Mouse (Mus musculus) limb, embryonic 12.5 days (tissue): ENCODE results near the gene Tfap4. TPM values are rescaled to one million over a fixed set of nuclear protein-coding genes. Genes with fewer than 3 reads are reported as not detected.

Source experiments
- ATAC-seq: fragments of 200-750 bp; cut with Nextera tagmentation; 2 replicates; pipeline ENCODE4 v1.8.0; 2017; ENCODE audit warnings: low read depth, moderate TSS enrichment; ENCODE audit not compliant: insufficient number of reproducible peaks, insufficient read depth, low FRiP score, low TSS enrichment
- H3K27ac ChIP-seq: fragments of 300-500 bp; sonication (generic); 2 replicates; pipeline ENCODE4 v1.5.1; 2016; ENCODE audit warnings: mild to moderate bottlenecking, moderate library complexity
- H3K27me3 ChIP-seq: fragments of 300-500 bp; sonication (generic); 2 replicates; pipeline ENCODE4 v1.6.1; 2016; ENCODE audit warnings: mild to moderate bottlenecking, moderate library complexity
- H3K36me3 ChIP-seq: fragments of 300-500 bp; sonication (generic); 2 replicates; pipeline ENCODE4 v1.6.1; 2016; ENCODE audit warnings: mild to moderate bottlenecking, moderate library complexity
- H3K4me1 ChIP-seq: fragments of 300-500 bp; sonication (generic); replicated peaks from 2 replicates; pipeline ENCODE4 v1.6.1; 2016
- H3K4me2 ChIP-seq: fragments of 300-500 bp; sonication (generic); 2 replicates; pipeline ENCODE4 v1.6.1; 2016; ENCODE audit warnings: mild to moderate bottlenecking, moderate library complexity
- H3K4me3 ChIP-seq: fragments of 300-500 bp; sonication (generic); replicated peaks from 2 replicates; pipeline ENCODE4 v1.5.1; 2016; ENCODE audit warnings: mild to moderate bottlenecking
- H3K9ac ChIP-seq: fragments of 300-500 bp; sonication (generic); replicated peaks from 2 replicates; pipeline ENCODE4 v1.6.1; 2016; ENCODE audit warnings: mild to moderate bottlenecking, moderate library complexity
- H3K9me3 ChIP-seq: fragments of 300-500 bp; sonication (generic); 2 replicates; pipeline ENCODE4 v1.6.1; 2016; ENCODE audit warnings: mild to moderate bottlenecking, moderate library complexity
- WGBS: fragments of 180-500 bp; shearing (Covaris S2); methylation state at CpG from one replicate; pipeline ENCODE4 v1.1.7; 2016; 5-methylcytosine and 5-hydroxymethylcytosine counted together
- polyA plus RNA-seq: library from polyadenylated mRNA; unstranded; fragments of >200 nt; fragmentation: Nextera tagmentation; extraction: Ambion mirVana; gene quantifications from 2 replicates; pipeline ENCODE4 v1.2.1, GENCODE M21; 2016

Gene Tfap4
- polyA plus RNA-seq, 1 experiment from 2014 or later = 29.1 TPM

DNA sequence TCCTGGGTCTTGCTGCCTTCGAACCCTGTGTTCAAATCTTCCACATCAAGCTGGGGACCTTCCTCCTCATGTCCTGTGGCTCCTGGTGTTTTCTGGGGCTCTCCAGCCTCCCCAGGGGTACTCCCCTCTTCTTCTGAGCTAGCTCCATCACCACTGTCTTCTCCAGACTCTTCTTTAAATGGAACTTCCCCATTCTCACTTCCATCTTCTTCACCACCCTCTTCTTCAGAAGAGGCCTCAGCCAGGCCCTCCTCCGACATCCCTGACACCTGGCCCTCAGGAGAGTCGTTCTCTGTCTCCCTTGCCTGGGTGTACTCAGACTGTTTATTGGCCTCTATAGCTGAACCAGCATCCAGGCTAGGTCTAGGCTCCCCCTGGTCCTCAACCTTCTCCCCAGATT is 63.2 kb downstream of the Tfap4 start:
- H3K9me3 ChIP-seq = no peaks in the 10 kb centered on the region
- no peak for ATAC-seq
- no peak overlapping the region for H3K9ac ChIP-seq
- H3K4me1 ChIP-seq = 0 out of 2 replicates have a peak, but pooled peaks cover 2% of the 10 kb centered on the region
- 79% methylated on average over 3 of the region's 3 CpGs for WGBS
- H3K27ac ChIP-seq = no peak overlapping the region
- H3K4me2 ChIP-seq = no peak overlapping the region
- peaks cover 10% of the 10 kb centered on the region; the same call in 1 of the 2 replicates for H3K36me3 ChIP-seq
- no peaks in the 10 kb centered on the region for H3K27me3 ChIP-seq
- no peak overlapping the region for H3K4me3 ChIP-seq

- peaks cover 13% of the 10 kb centered on the region; the same call in 1 of the 2 replicates for H3K36me3 ChIP-seq
- H3K4me1 ChIP-seq = 0 out of 2 replicates have a peak, but pooled peaks cover 2% of the 10 kb centered on the region
- WGBS = 83% methylated on average over 5 of the region's 5 CpGs
- H3K9me3 ChIP-seq = no peaks in the 10 kb centered on the region
- no peak overlapping the region for H3K4me3 ChIP-seq
- no peak overlapping the region for H3K27ac ChIP-seq
- no peak overlapping the region for H3K4me2 ChIP-seq
- no peaks in the 10 kb centered on the region for H3K27me3 ChIP-seq
- no peak overlapping the region for H3K9ac ChIP-seq
- ATAC-seq = no peak
These were observed 63.8 kb downstream of the Tfap4 start for GRCm38 (mm10) chr16:4495861-4496260.

Other genes with a start within 250 kb of the Tfap4 start
- 1.6 and 1.7 TPM in 2 replicates for gene Adcy9, start 139.4 kb downstream of the Tfap4 start, polyA plus RNA-seq
- 36.9 and 40.7 TPM in 2 replicates for gene Srl, start 18.0 kb downstream of the Tfap4 start, polyA plus RNA-seq
- gene Glis2, start 34.9 kb upstream of the Tfap4 start, polyA plus RNA-seq = 28.4 and 32.6 TPM in 2 replicates
- gene Pam16, start 65.1 kb upstream of the Tfap4 start, polyA plus RNA-seq = 111 and 120 TPM in 2 replicates
- 29.4 and 30.4 TPM in 2 replicates for gene Vasn, start 80.1 kb upstream of the Tfap4 start, polyA plus RNA-seq
- gene Dnaja3, start 80.1 kb upstream of the Tfap4 start, polyA plus RNA-seq = 55.1 and 58.0 TPM in 2 replicates
- 18.6 and 19.6 TPM in 2 replicates for gene Coro7, start 119.9 kb upstream of the Tfap4 start, polyA plus RNA-seq
- gene Nmral1, start 159.5 kb upstream of the Tfap4 start, polyA plus RNA-seq = 179 and 191 TPM in 2 replicates
- gene Hmox2, start 166.5 kb upstream of the Tfap4 start, polyA plus RNA-seq = 102 and 106 TPM in 2 replicates
- gene Cdip1, start 230.4 kb upstream of the Tfap4 start, polyA plus RNA-seq = 90.1 and 93.3 TPM in 2 replicates